Mouse (Mus musculus): ENCODE results near the gene Cryzl1. TPM values are rescaled to one million over a fixed set of nuclear protein-coding genes. Genes with fewer than 3 reads are reported as not detected.

Cryzl1 gene
- polyA plus RNA-seq, 1 experiment, result 121 TPM

DNA sequence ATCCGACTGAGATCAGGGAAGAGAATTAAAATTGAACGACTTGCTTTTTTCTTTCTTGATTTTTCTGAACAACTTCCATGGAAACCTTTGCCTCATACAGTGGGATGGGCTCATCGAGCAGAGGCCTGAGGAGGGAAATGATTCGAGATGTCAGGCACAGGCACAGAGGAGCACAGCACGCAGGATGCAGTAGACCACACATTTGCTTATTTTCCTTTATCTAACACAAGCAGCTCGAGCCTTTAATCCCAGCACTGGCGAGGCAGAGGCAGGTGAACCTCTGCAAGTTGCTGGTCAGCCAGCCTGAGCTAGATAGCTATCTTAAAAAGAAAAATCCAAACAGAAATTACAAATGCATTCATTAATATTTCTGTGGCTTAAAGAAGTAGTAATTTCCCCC lies 39.0 kb downstream of the Cryzl1 start:
- no peak for DNase-seq (ENCODE audit: extremely low spot score in 1 of 2, low spot score in 1 of 2)

DNA sequence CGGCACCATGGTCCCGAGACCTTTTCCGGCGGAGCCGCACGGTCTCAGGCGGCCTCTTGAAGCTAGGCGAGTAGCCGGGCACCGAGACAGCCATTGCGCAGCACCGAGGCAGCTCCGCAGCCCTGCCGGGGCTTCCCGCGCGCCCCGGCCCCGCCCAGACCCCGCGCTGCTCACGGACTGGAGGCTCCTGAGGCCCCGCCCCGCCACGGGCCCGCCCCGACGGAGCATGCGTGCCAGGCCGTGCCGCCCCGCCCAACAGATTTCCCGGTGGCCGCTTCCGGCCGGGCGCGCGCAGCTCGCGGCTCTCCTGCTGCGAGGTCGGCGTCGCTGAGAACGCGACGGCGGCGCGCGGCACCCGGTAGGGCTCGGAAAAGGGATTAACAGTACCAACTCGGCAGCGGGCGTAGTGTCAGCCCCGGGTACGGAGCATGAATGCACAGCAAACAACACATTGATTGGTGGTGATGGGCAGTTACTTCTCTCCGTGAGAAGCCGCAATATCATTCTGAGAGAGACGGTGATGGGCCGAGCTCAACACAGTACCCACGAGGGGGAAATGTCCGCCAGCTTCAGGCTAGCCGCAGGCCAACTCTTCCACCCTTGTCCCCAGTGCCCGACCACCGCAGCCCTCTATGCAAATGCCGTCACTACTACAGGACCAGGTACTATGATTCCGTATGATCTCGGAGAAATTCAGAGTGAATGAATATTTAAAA lies 40.0 kb downstream of the Cryzl1 start, which contains the start of gene Donson:
TSS of gene Donson (minus strand) at position 152 of the 716 bp plus-strand sequence.
- peak; percentile 71 to 94 for DNase-seq (ENCODE audit: extremely low spot score in 1 of 2, low spot score in 1 of 2)

DNA sequence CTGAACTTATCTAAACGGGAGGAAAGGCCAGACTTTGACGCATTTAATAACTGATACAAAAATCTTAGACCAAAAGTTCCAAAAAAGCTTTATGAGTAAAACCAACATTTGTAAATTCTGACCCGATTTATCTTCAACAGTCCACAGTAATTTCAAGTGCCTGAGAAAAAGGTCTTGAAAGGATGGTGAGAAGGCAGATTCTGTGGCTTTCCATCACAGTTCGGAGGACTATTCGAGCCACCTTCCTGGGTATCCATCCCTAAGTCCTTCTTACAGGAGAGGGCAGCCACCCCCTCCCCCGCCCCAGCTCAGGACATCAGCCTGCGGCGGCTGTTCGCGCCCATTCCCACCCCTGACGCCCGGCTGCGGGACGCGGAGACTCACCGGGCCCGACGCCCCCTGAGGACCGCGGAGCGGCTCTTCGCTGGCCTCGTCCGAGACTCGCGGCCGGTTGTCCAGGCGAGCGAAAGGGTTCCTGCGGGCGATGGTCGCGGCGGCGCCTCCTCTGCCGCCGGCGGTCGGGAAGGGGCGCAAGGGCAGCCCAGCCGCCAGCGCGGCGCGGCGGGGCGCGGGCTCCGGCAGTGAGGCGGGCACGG lies 40.7 kb downstream of the Cryzl1 start:
- no peak for DNase-seq (ENCODE audit: extremely low spot score in 1 of 2, low spot score in 1 of 2)

GRCm38 (mm10) chr16:91686369-91686768 lies 42.4 kb downstream of the Cryzl1 start:
- no peak for DNase-seq (ENCODE audit: extremely low spot score in 1 of 2, low spot score in 1 of 2)

- no peak for DNase-seq (ENCODE audit: extremely low spot score in 1 of 2, low spot score in 1 of 2)
These were observed 43.2 kb downstream of the Cryzl1 start for GRCm38 (mm10) chr16:91685526-91685925.

GRCm38 (mm10) chr16:91680656-91681055 lies 48.1 kb downstream of the Cryzl1 start:
- DNase-seq (ENCODE audit: extremely low spot score in 1 of 2, low spot score in 1 of 2), result no peak

DNA sequence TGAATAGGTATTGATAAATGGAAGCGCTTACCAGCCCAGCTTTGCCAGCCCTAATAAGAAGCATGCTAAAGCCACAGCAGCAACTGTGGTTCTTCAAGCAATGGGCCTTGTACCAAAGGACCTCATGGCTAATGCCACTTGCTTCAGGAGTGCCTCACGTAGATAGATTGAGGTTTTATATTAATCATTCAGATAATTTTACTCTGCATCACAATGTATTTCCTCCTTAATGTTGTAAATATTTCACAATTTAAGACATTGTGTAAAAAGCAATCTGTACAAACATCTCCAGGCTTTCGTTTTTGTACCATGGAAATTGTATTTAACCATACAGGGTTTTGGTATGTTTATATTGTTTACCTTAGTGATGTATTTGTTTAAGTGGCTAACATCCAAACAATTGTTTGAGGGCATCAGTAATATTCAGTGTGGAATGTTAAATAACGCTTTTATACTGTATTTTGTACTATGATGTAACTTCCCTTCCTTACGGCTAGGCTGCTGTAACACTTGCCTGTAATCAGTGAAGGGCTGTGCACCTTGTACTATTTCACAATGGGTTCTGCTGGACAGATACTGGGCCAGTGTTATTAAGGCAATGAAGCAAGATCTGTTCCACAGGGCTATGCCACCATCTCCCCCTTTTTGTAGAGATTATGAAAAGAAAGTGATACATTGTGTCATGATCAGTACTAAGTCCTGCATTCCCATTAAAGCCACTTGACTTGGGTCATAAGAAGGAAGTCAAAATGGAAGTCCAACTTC lies 50.4 kb downstream of the Cryzl1 start:
- DNase-seq (ENCODE audit: extremely low spot score in 1 of 2, low spot score in 1 of 2), result no peak

GRCm38 (mm10) chr16:91674500-91674899 lies 54.3 kb downstream of the Cryzl1 start:
- no peak for DNase-seq (ENCODE audit: extremely low spot score in 1 of 2, low spot score in 1 of 2)

DNA sequence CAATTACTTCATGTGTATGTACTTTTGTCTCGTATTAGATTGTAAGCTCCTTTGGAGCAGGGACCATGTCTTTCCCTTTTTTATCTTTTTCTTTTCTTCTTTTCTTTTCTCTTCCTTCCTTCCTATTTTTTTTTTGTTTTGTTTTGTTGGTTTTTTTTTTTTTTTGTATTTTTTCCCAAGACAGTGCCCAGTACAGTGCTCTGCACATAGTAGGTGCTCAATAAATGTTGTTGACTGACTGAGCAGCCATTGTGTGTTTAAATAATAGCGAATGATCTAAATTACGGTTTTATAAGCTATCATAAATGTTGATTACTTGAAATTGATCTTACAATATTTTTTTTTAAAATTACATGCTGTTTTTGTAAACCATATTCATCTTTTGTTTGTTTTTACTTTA lies 65.0 kb downstream of the Cryzl1 start:
- no peak for DNase-seq (ENCODE audit: extremely low spot score in 1 of 2, low spot score in 1 of 2)

- DNase-seq (ENCODE audit: extremely low spot score in 1 of 2, low spot score in 1 of 2), result peak in 1 of 2 experiments; percentile 59
These were observed 66.4 kb downstream of the Cryzl1 start for GRCm38 (mm10) chr16:91662336-91662735.

- no peak for DNase-seq (ENCODE audit: extremely low spot score in 1 of 2, low spot score in 1 of 2)
These were observed 67.4 kb downstream of the Cryzl1 start for GRCm38 (mm10) chr16:91661397-91661796.

DNA sequence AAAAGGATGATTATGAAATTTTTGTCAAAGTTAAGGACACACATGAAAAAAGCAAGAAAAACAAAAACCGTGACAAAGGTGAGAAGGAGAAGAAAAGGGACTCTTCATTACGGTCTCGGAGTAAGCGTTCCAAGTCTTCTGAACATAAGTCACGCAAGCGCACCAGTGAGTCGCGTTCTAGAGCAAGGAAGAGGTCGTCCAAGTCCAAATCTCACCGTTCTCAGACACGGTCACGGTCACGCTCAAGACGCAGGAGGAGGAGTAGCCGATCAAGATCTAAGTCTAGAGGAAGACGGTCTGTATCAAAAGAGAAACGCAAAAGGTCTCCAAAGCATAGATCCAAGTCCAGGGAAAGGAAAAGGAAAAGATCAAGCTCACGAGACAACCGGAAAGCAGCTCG lies 69.0 kb downstream of the Cryzl1 start:
- DNase-seq (ENCODE audit: extremely low spot score in 1 of 2, low spot score in 1 of 2), result no peak

- DNase-seq (ENCODE audit: extremely low spot score in 1 of 2, low spot score in 1 of 2), result no peak
These were observed 70.3 kb downstream of the Cryzl1 start for GRCm38 (mm10) chr16:91658471-91658870.

DNA sequence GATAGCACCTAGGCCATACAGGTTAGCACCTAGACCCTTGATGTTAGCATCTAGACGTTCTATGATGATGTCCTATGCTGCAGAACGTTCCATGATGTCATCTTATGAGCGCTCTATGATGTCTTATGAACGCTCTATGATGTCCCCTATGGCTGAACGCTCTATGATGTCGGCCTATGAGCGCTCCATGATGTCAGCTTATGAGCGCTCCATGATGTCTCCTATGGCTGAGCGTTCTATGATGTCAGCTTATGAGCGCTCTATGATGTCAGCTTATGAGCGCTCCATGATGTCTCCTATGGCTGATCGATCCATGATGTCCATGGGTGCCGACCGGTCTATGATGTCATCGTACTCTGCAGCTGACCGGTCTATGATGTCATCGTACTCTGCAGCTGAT lies 71.5 kb downstream of the Cryzl1 start:
- no peak for DNase-seq (ENCODE audit: extremely low spot score in 1 of 2, low spot score in 1 of 2)

DNA sequence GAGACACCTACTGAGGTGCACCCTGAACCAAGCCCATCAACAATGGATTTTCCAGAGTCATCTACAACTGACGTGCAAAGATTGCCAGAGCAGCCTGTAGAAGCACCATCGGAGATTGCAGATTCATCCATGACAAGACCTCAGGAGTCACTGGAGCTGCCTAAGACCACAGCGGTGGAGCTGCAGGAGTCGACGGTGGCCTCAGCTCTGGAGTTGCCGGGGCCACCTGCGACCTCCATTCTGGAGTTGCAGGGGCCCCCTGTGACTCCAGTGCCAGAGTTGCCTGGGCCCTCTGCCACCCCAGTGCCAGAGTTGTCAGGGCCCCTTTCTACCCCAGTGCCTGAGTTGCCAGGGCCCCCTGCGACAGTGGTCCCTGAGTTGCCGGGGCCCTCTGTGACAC lies 73.5 kb downstream of the Cryzl1 start:
- no peak for DNase-seq (ENCODE audit: extremely low spot score in 1 of 2, low spot score in 1 of 2)

DNA sequence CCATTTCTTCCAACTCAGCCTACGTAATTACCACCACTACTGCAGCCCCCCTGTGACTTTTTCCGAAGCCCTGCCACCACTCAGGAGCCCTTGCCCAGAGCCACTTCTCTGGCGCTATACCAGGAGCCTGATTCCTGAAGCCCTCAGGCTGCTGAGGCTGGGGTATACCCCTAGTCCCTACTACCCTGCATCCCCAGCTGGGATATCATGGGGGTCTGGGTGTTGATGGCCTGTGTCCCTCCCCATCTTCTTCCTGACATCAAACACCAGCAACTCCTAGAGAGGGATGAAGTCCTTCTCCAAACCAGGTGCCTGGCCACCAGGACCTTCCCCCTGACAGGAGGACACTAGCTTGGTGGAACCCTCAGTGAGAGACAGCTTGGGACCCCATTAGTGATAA lies 76.6 kb downstream of the Cryzl1 start:
- no peak for DNase-seq (ENCODE audit: extremely low spot score in 1 of 2, low spot score in 1 of 2)

DNA sequence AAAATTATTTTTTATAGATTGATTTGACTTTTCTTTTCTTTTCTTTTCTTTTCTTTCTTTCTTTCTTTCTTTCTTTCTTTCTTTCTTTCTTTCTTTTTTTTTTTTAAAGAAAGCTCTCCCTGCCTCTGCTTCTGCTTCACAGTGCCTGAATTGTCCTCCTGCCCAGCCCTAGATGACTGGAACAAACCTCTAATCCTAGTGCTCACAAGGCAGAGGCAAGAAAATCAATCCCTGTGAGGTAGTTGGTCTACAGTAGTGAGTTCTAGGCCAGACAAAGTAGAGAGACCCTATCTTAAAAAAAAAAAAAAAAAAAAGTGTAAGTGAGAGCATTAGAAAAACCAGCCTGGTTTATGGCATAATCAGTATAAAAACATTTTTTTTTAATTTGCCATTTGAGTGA lies 79.0 kb downstream of the Cryzl1 start:
- DNase-seq (ENCODE audit: extremely low spot score in 1 of 2, low spot score in 1 of 2), result no peak

- no peak for DNase-seq (ENCODE audit: extremely low spot score in 1 of 2, low spot score in 1 of 2)
These were observed 79.5 kb downstream of the Cryzl1 start for GRCm38 (mm10) chr16:91649246-91649645.

- DNase-seq (ENCODE audit: extremely low spot score in 1 of 2, low spot score in 1 of 2), result peak in 1 of 2 experiments; percentile 66
These were observed 80.6 kb downstream of the Cryzl1 start for GRCm38 (mm10) chr16:91648220-91648550.

DNA sequence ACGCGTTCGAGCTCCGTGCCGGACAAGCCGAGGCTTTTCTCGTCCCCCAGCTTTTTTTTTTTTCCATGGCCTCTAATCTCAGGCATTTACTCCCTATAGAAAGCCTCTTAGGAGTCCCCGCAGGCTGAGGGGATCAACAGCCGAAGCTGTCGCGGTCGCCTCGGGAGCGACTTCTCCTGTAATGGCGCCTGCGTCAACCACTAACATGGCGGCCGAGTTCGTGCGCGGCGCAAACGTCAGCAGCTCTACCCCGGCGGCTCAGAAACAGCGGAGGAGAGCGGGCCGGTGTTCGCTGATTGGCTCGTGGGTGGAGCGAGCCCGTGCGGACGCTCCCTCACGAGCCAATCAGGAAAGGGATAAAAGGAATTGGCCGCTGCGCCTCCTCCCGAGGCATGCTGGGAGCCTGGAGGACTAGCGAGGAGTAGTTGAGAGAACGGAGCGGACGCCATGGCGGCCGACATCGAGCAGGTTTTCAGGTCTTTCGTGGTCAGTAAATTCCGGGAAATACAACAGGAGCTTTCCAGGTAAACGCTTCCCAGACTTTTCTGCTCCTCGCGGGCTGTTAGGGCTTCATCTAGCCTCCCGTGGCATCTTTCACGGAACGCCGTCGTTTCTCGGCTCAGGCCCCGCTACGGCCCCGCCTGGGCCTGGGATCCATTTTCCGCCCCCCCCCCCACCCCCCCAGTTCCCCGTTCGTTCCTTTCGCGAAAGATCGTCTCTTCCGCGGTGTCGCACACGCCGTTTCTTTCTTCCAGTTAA lies 81.1 kb downstream of the Cryzl1 start, which contains the start of gene Son:
TSS of gene Son (plus strand) at position 46 of the 759 bp plus-strand sequence.
- peak; percentile 96 to 98 for DNase-seq (ENCODE audit: extremely low spot score in 1 of 2, low spot score in 1 of 2)
